Mouse (Mus musculus) ovary, adult 2 months (tissue): ENCODE measurements around the gene Mrpl4. TPM values are rescaled to one million over a fixed set of nuclear protein-coding genes. Genes with fewer than 3 reads are reported as not detected.

ENCODE experiments used
- polyA plus RNA-seq: library from polyadenylated mRNA; depleted of rRNA; stranded (reverse); fragments of >200 nt; gene quantifications from 2 replicates; pipeline ENCODE4 v1.2.3, GENCODE M21; 2012; rRNA removed

Gene Mrpl4
- 124 and 148 TPM in 2 replicates for polyA plus RNA-seq

GRCm38 (mm10) chr9:21002627-21003551 lies at the start of gene Mrpl4:
Gene Mrpl4, plus strand, starts transcription at chr9:21002738.

DNA sequence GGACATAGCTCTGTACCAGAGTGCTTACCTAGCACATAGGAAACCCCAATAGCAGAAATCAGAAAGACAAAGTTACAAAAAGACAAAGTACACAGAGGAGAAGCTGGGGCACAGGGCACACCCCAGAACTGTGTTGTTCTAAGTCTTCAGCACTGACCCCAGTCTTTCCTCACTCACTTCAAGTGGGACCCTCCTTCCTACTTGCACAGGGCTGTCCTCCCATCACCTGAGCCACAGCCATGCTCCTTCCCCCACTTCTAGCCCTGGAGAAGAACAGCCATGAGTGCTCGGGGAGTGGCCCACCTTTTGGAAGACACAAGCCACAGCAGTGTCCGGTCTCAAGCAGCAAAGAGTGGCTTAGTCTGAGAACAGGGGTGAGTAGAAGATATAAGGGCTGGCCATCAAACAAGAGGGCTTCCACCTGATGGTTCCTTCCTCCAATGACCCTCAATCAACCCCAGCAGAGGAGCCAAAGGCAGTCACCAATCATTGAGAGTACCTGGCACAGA lies 43.1 kb upstream of the Mrpl4 start, which contains the start of gene Dnmt1:
TSS of gene Dnmt1 (minus strand) at position 459 of the 509 bp plus-strand sequence.

GRCm38 (mm10) chr9:20976216-20976960 lies 26.1 kb upstream of the Mrpl4 start, which contains the start of gene S1pr2:
Gene S1pr2, minus strand, starts transcription at chr9:20976781.

DNA sequence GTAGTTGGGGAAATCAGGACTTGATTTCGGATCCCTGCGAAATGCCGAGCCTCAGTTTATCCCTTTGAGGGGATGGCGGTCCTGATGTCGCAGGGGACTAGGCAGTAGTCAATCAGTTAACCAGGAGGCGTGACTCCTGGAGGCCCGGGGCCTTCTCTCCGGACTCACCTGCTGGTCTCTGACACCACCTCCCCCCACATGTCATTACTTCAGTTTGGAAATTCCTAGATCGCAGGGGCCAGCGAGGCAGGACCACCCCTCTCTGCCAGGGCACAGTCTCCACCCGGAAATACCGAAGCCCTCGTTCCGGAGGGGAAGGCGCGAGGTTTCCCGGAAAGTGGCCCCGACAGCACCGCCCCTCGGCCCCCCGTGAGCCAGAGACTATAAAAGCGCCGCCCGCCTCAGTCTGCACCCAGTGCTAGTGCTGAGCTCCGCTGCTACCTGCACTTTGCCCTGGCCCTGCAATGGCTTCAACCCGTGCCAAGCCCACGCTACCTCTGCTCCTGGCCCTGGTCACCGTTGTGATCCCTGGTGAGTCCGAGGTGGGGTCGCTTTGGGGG lies 13.1 kb downstream of the Mrpl4 start, which contains the start of gene Icam1:
TSS of gene Icam1 (plus strand) at position 415 of the 560 bp plus-strand sequence.

GRCm38 (mm10) chr9:21029291-21030054 lies 26.9 kb downstream of the Mrpl4 start, which contains the start of gene Icam4:
Gene Icam4, plus strand, starts transcription at chr9:21029373.

GRCm38 (mm10) chr9:21031896-21032351 lies 29.4 kb downstream of the Mrpl4 start, which contains the start of gene Icam5:
Gene Icam5, plus strand, starts transcription at chr9:21032073.

Other genes with a start within 250 kb of the Mrpl4 start
- 12.6 and 13.4 TPM in 2 replicates for gene Col5a3, start 187.7 kb upstream of the Mrpl4 start, polyA plus RNA-seq
- gene Rdh8, start 184.2 kb upstream of the Mrpl4 start, polyA plus RNA-seq: not detected in 2 replicates
- 143 and 180 TPM in 2 replicates for gene A230050P20Rik, start 134.1 kb upstream of the Mrpl4 start, polyA plus RNA-seq
- 7.6 and 8.4 TPM in 2 replicates for gene Angptl6, start 123.0 kb upstream of the Mrpl4 start, polyA plus RNA-seq
- gene Ppan, start 114.6 kb upstream of the Mrpl4 start, polyA plus RNA-seq: 139 and 230 TPM in 2 replicates
- gene Eif3g, start 104.1 kb upstream of the Mrpl4 start, polyA plus RNA-seq: 189 and 193 TPM in 2 replicates
- 43.4 and 50.3 TPM in 2 replicates for gene Dnmt1, start 42.9 kb upstream of the Mrpl4 start, polyA plus RNA-seq
- 23.8 and 24.0 TPM in 2 replicates for gene S1pr2, start 26.0 kb upstream of the Mrpl4 start, polyA plus RNA-seq
- gene Icam1, start 13.2 kb downstream of the Mrpl4 start, polyA plus RNA-seq: 17.7 and 18.5 TPM in 2 replicates
- 4.3 and 4.5 TPM in 2 replicates for gene Icam4, start 26.6 kb downstream of the Mrpl4 start, polyA plus RNA-seq
- 1.1 and 1.6 TPM in 2 replicates for gene Icam5, start 29.3 kb downstream of the Mrpl4 start, polyA plus RNA-seq
- 0.63 and 1.4 TPM in 2 replicates for gene Zglp1, start 64.4 kb downstream of the Mrpl4 start, polyA plus RNA-seq
- gene Gm49373, start 70.4 kb downstream of the Mrpl4 start, polyA plus RNA-seq: 0.29 and 0.60 TPM in 2 replicates
- 118 and 142 TPM in 2 replicates for gene Fdx1l, start 70.9 kb downstream of the Mrpl4 start, polyA plus RNA-seq
- gene Gm38431, start 89.3 kb downstream of the Mrpl4 start, polyA plus RNA-seq: 35.3 and 58.9 TPM in 2 replicates
- gene Raver1, start 89.3 kb downstream of the Mrpl4 start, polyA plus RNA-seq: 68.0 and 94.1 TPM in 2 replicates
- 31.5 and 34.2 TPM in 2 replicates for gene Tyk2, start 128.5 kb downstream of the Mrpl4 start, polyA plus RNA-seq
- 51.8 and 56.6 TPM in 2 replicates for gene Cdc37, start 147.2 kb downstream of the Mrpl4 start, polyA plus RNA-seq
- gene Pde4a, start 163.0 kb downstream of the Mrpl4 start, polyA plus RNA-seq: 9.7 and 9.9 TPM in 2 replicates
- 164 and 181 TPM in 2 replicates for gene Keap1, start 236.6 kb downstream of the Mrpl4 start, polyA plus RNA-seq
- gene S1pr5, start 245.7 kb downstream of the Mrpl4 start, polyA plus RNA-seq: 0.33 and 0.72 TPM in 2 replicates